Mouse (Mus musculus) retina, postnatal 1 day (tissue): ENCODE measurements around the gene Glt1d1.

Experiments
- DNase-seq: peaks from one replicate; pipeline ENCODE4 v3.0.0-alpha.2; 2012

Gene Glt1d1

GRCm38 (mm10) chr5:127632167-127633145 lies at the start of gene Glt1d1, which contains the start of gene Slc15a4:
Gene Glt1d1 (plus strand): TSS chr5:127632262.
Gene Slc15a4 (minus strand): TSS chr5:127632897.
- DNase-seq, result peak; percentile 82

DNA sequence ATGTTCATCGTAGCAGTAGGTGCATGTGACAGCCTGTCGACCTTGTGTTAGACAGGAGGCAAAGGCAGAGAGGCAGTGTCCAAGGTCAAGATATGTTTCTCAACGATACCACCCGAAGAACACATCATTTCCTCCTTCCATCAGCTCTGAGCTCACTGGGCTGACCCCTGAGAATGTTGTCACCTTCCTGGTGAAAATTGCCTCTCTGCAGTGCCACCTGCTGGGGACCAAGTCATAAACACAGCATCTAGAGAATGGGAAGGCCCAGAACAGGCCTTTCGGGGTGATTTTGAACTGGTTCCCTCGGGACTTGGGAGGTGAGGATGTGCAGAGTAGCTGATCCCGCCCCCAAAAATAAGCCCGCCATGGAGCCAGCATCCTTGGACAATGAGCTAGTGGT lies 48.4 kb upstream of the Glt1d1 start:
- DNase-seq, result peak; percentile 8

GRCm38 (mm10) chr5:127587854-127588253 lies 44.2 kb upstream of the Glt1d1 start:
- DNase-seq, result peak; percentile 18

DNA sequence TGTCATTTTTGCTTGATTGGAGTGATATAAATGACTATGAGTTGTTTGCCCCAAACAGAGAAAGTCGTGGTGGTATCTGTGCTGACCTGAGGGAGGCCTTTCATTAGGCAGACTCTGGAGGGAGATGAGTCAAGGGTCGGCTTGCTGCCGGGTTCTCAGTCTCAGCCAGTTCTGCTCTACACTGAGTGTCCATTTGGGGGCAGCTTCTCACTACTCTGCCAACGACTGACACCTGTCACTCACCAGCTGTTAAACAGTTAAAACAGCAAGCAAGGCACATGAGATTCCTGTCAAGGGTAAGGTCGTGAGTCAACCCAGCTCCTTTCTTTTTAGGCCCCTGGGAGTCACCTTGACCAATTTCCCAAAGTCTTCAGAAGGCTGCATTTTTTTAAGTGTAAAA lies 39.7 kb upstream of the Glt1d1 start:
- DNase-seq, result no peak

DNA sequence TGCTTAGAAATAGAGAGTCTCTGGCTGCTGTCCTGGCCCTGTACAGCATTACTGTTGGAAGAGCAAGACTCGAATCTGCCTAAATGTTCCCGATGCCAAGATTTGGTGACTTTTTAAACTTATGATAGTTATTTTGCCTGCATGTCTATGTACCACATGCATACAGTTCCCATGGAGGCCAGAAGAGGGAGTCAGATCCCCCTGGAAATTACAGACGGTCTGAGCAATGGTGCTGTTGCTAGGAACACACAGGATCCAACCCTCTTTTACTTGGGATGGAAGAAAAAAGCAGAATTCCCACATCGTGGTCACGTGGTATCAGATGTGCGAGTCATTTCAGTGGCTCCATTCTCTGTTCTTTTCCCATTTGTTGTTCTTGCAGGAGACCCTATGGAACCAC lies 39.2 kb upstream of the Glt1d1 start:
- peak; percentile 48 for DNase-seq

- DNase-seq, result no peak
Observed at GRCm38 (mm10) chr5:127595676-127596075, 36.4 kb upstream of the Glt1d1 start.

DNA sequence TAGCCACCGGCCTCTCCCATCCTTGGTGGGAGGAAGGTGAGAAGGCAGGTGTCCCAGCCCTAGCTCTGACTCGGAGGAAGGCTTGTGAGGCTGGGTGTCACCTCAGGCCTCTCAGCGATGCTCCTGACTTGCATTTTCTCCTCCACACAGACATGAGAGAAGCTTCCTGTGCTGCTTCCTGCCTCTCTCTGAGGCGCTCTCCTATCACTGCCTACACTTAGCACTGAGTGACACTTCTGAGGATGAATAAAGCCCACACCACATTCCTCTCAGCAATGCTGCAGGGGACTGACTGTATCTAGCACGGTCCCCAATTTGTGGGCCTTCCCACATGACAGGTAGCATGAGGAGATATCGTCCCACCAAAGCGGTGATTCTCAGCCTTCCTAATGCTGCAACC lies 35.2 kb upstream of the Glt1d1 start:
- no peak for DNase-seq

GRCm38 (mm10) chr5:127602996-127603395 lies 29.1 kb upstream of the Glt1d1 start:
- no peak for DNase-seq

DNA sequence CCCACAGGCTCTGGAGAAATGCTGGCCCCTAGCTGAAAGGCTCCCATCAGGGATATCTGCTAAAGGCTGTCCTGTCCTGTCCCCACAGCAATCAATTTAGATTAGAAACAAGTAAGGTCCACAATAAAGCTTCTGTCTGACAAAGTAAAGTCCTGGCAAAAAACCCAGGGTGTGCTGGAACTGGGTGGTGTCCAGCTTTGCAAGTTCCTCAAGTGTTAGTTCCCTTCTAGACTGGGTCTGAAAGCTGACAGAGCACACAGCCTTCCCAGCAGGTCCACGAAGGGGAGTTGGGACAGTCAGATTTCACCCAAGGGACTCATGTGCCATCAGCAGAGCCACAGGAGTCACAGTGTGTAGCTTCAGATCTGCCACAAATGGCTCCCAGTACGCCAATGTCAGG lies 24.6 kb upstream of the Glt1d1 start:
- DNase-seq, result no peak

DNA sequence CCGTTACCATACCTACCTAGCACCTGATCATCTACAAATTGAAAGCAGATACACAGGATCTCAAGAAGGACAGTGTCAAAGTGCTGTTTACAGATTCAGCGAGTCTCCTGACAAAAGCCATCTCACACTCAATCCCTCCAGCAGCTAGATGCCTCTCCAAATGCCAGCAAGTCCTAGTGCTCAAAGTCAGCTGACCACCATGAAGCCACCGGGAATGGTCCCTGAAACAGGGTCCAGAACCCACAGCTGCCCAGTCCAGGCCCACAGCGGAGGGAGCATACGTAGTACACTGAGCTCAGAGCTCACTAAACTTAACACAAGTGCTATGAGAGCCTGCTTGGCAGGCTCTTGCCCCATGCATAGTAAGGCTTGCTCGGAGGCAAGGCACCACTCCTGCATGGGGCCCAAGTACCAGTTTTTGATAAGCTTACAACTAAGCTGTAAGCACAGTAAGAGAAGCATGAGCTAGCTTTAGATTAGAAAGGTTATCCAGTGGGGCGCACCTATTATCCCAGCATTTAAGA lies 22.8 kb upstream of the Glt1d1 start:
- no peak for DNase-seq

GRCm38 (mm10) chr5:127610787-127611509 lies 21.1 kb upstream of the Glt1d1 start:
- DNase-seq, result peak; percentile 84

DNA sequence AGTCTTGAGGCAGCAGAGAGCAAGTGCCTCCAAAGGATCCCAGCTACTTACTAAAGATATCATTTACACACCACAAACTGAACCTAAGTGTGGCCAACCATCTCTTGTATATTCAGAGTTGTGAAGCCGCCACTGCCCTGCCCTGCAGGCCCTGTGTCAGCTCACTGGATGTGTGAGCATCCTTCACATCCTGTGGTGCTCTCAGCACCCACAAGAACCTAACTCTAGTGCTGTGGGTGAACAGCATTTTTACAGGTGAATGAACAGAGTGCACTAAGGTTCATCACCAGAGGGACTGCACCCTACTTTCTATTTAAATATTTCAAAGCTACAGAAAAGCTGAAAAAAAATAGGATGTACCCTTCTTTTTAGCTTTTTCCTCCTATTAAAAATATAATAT lies 20.2 kb upstream of the Glt1d1 start:
- no peak for DNase-seq

DNA sequence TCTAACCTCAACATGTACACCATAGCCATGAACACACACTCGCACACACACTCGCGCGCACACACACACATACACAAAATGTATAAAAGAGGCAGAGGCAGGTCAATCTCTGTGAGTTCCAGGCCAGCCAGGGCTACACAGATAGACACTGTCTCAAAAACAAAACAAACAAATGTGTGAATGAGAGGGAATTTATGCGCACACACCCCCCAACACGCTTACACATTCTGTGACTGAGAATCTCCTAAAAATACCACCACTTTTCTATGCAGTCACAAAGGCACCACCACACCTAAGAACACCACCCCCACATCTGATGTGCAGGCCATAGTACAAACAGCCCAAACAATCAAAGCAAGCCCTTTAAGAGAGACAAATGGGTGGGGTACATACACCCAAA lies 19.7 kb upstream of the Glt1d1 start:
- no peak for DNase-seq

DNA sequence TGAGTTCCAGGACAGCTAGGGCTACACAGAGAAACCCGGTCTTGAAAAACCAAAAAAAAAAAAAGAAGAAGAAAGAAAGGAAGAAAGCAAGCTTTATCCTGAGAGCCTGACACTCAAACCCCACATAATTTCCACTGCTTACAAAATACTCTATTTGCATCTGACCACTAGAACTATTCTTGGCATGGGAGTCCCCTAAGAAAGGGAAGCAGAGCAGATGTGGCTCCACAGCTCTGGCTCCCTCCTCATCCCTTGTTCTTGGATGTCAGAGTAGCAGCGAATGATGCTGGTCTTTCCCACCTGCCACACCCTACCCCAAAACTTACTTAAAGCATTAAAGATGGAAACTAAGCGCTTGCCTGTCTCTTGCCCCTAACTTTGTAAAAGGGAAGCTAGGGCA lies 16.6 kb upstream of the Glt1d1 start:
- DNase-seq, result no peak

- no peak for DNase-seq
Observed at GRCm38 (mm10) chr5:127616151-127616550, 15.9 kb upstream of the Glt1d1 start.

DNA sequence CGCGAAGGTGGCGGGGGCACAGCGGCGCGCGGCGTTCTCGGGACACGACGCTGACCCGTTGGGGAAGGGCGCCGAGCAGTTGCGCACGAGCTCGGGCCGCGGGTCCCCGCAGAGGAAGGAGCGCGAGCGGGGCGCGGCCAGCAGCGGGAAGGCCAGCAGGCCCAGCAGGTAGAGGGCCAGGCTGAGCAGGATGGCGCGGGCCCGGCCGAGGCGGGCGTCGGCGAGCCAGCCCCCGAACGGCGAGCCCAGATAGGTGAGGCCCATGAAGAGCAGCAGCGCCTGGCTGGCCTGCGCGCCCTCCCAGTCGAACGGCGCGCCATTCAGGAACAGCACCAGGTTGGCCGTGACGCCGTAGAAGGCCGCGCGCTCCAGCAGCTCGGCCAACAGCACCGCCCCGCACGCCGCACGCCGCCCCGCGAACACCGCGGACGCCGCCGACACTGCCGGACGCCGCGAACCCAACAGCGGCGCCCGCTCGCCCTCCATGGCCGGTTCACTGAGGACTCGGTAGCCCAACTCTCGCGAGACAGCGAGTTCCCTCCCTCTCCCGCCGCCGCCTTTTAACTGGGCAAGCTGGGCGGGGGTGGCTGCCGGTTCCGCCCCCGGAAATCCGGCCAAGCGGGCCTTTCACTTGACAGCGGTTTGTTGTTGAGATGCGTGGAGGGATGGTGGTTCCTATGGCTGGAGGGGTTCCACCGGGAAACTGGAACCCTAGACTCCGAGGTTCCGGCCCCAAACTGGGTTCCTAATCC lies 15.0 kb upstream of the Glt1d1 start:
- peak; percentile 98 for DNase-seq

DNA sequence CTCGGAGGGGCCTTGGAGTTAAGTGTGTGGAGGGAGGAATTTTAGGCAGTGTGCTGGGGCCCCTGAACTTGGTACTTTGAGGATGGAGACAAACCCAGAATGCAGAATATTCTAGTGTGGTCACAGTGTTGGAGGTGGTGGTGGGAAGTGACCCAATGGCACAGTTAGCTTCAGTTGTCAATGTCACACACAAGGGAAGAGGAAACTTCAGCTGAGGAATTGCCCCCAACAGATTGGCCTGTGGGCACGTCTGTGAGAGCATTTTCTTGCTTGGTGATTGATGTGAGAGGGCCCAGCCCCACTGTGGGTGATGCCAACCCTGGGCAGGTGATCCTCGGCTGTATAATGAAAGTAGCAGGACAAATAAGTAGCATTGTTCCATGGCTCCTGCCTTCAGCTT lies 13.2 kb upstream of the Glt1d1 start:
- no peak for DNase-seq

DNA sequence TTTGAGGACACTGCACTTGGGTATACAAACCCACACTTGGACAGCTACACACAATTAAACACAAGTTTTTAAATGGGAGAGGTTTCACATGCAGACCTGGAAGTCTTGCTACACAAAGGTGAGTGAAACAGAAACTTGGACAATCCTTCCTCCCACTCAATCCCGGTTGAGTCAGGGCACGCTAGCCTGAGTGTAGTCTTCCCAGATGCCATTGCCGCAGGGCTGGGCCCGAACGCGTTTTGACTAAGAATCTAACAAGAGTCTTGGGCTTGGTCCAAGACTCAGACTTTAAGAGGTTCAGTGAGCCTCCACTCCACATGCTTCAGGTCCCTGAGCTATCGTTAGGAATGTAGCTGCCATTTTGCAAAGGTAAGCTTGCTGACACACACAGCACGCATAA lies 11.7 kb upstream of the Glt1d1 start:
- no peak for DNase-seq

- DNase-seq, result no peak
Observed at GRCm38 (mm10) chr5:127621108-127621507, 11.0 kb upstream of the Glt1d1 start.

- DNase-seq, result no peak
Observed at GRCm38 (mm10) chr5:127624427-127625213, 7.4 kb upstream of the Glt1d1 start.

DNA sequence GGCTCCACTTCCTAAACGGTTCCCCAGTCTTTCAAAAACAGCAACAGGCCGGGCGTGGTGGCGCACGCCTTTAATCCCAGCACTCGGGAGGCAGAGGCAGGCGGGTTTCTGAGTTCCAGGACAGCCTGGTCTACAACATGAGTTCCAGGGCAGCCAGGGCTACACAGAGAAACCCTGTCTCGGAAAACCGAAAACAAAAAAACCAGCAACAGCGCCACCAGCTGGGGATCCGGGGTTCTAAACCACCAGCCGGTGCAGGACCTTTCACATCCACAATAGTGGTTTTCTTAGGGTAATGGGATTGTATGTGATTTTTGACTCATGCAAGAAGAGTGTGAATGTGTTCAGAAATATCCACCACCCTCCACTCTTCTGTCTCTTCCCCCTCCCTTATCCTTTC lies 4.8 kb upstream of the Glt1d1 start:
- DNase-seq, result no peak

GRCm38 (mm10) chr5:127631671-127632070 lies 391 bp upstream of the Glt1d1 start:
- DNase-seq, result no peak
